Mouse (Mus musculus) E14TG2a.4 (cell line): ENCODE results near the gene Hdac4.

Experiments
- H3K27me3 ChIP-seq: 2 replicates; pipeline ENCODE4 v1.6.1; 2014; ENCODE audit warnings: low read length, control low read depth; ENCODE audit not compliant: insufficient read depth
- H3K36me3 ChIP-seq: 2 replicates; pipeline ENCODE4 v1.6.1; 2014; ENCODE audit warnings: low read length, control low read depth; ENCODE audit not compliant: insufficient read depth
- H3K4me1 ChIP-seq: replicated peaks from 2 replicates; pipeline ENCODE4 v1.6.1; 2014; ENCODE audit warnings: low read depth, low read length, control low read depth
- H3K4me3 ChIP-seq: replicated peaks from 2 replicates; pipeline ENCODE4 v1.5.1; 2014; ENCODE audit warnings: mild to moderate bottlenecking, low read length
- H3K9me3 ChIP-seq: 2 replicates; pipeline ENCODE4 v1.6.1; 2014; ENCODE audit warnings: low read length, control low read depth
- CTCF ChIP-seq: conservative IDR thresholded peaks from 2 replicates; pipeline ENCODE4 v1.5.1; 2014; ENCODE audit warnings: low read length
- NANOG ChIP-seq: IDR thresholded peaks from 2 replicates; pipeline ENCODE4 v1.6.1; 2014; ENCODE audit warnings: borderline replicate concordance, low read length, mixed read lengths
- POU5F1 ChIP-seq: IDR thresholded peaks from 2 replicates; pipeline ENCODE4 v1.6.1; 2014; ENCODE audit warnings: low read length, borderline replicate concordance

Gene Hdac4

GRCm38 (mm10) chr1:92174251-92174897 is 21.1 kb downstream of the Hdac4 start:
- Histone ChIP-seq H3K27me3 (no peaks in the 10 kb centered on the region), H3K36me3 (peaks cover 76% of the 10 kb centered on the region), H3K9me3 (no peaks in the 10 kb centered on the region), H3K4me3 (no peak overlapping the region), H3K4me1 (peaks cover 94% of the 10 kb centered on the region)
- TF ChIP-seq CTCF, result no peak

GRCm38 (mm10) chr1:92170616-92171235 is 24.8 kb downstream of the Hdac4 start:
- Histone ChIP-seq H3K4me1 (peaks cover 88% of the 10 kb centered on the region), H3K4me3 (no peak overlapping the region), H3K36me3 (peaks cover 64% of the 10 kb centered on the region), H3K27me3 (no peaks in the 10 kb centered on the region), H3K9me3 (no peaks in the 10 kb centered on the region)
- no peak for TF ChIP-seq POU5F1
- no peak for TF ChIP-seq CTCF
- no peak for TF ChIP-seq NANOG

- no peak for TF ChIP-seq NANOG
- TF ChIP-seq POU5F1, result no peak
- TF ChIP-seq CTCF, result no peak
- H3K4me1 ChIP-seq, result peaks cover 88% of the 10 kb centered on the region
- no peaks in the 10 kb centered on the region for H3K9me3 ChIP-seq
- H3K27me3 ChIP-seq, result no peaks in the 10 kb centered on the region
- no peak overlapping the region for H3K4me3 ChIP-seq
- peaks cover 55% of the 10 kb centered on the region for H3K36me3 ChIP-seq
Measured at GRCm38 (mm10) chr1:92169776-92170055, 25.8 kb downstream of the Hdac4 start.

GRCm38 (mm10) chr1:92168900-92169775 is 26.4 kb downstream of the Hdac4 start:
- Histone ChIP-seq H3K9me3 (no peaks in the 10 kb centered on the region), H3K27me3 (no peaks in the 10 kb centered on the region), H3K4me3 (no peak overlapping the region), H3K4me1 (peaks cover 89% of the 10 kb centered on the region), H3K36me3 (peaks cover 53% of the 10 kb centered on the region)
- TF ChIP-seq NANOG, result no peak

- Histone ChIP-seq H3K4me1 (peaks cover 77% of the 10 kb centered on the region), H3K27me3 (no peaks in the 10 kb centered on the region), H3K36me3 (peaks cover 56% of the 10 kb centered on the region), H3K4me3 (no peak overlapping the region), H3K9me3 (no peaks in the 10 kb centered on the region)
- no peak for TF ChIP-seq CTCF
- no peak for TF ChIP-seq NANOG
- TF ChIP-seq POU5F1, result no peak
Measured at GRCm38 (mm10) chr1:92163932-92164331, 31.6 kb downstream of the Hdac4 start.

- Histone ChIP-seq H3K36me3 (peaks cover 60% of the 10 kb centered on the region), H3K9me3 (no peaks in the 10 kb centered on the region), H3K4me3 (no peak overlapping the region), H3K27me3 (no peaks in the 10 kb centered on the region), H3K4me1 (peaks cover 65% of the 10 kb centered on the region)
- TF ChIP-seq CTCF, result no peak
- no peak for TF ChIP-seq POU5F1
- no peak for TF ChIP-seq NANOG
Measured at GRCm38 (mm10) chr1:92159804-92160203, 35.7 kb downstream of the Hdac4 start.

- H3K4me3 ChIP-seq, result no peak overlapping the region
- H3K4me1 ChIP-seq, result peaks cover 58% of the 10 kb centered on the region
- H3K9me3 ChIP-seq, result no peaks in the 10 kb centered on the region
- peaks cover 59% of the 10 kb centered on the region for H3K36me3 ChIP-seq
- TF ChIP-seq NANOG, result no peak
- TF ChIP-seq POU5F1, result no peak
- TF ChIP-seq CTCF, result no peak
- H3K27me3 ChIP-seq, result no peaks in the 10 kb centered on the region
Measured at GRCm38 (mm10) chr1:92150201-92150600, 45.3 kb downstream of the Hdac4 start.

GRCm38 (mm10) chr1:92148527-92148926 is 47.0 kb downstream of the Hdac4 start:
- Histone ChIP-seq H3K4me1 (peaks cover 61% of the 10 kb centered on the region), H3K4me3 (no peak overlapping the region), H3K9me3 (no peaks in the 10 kb centered on the region), H3K27me3 (no peaks in the 10 kb centered on the region), H3K36me3 (peaks cover 53% of the 10 kb centered on the region)
- no peak for TF ChIP-seq POU5F1
- TF ChIP-seq CTCF, result no peak
- no peak for TF ChIP-seq NANOG
